17 mouse cellular contexts compared by ENCODE assay signal in the genomic region with DNA sequence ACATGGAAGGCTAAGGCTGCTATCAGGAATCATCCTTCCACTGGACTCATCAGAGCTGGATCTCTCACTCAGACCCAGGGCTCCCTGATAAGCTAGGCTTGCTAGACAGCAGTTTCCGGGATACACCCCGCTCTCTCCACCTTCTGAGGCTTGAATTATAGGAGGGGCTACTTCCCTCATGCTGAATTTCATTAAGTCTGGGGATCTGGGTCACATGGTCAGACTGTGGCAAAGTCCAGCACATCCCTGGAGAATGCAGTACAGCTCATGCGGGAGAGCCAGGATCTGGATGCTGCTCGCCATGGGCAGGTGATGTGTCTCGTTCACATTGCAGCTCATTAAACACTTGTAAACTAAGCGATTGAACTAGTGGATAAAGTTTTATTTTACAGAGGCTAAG. TPM values are rescaled to one million over a fixed set of nuclear protein-coding genes. Genes with fewer than 3 reads are reported as not detected.
DNase-seq lines count a peak whose midpoint lies in the region; ATAC-seq and TF ChIP-seq lines count a peak whose summit lies in the region.
"Had no signal": no experiment of that assay in that cellular context is flagged by ENCODE, and none has a peak within 500 bp of the region (broad histone marks: within the 10 kb centered on the region; RNA-seq: fewer than 3 reads in every experiment).

No protein-coding gene starts in this region.

- peaks cover 28% of the 10 kb centered on the region for H3K27me3 ChIP-seq in E14TG2a.4 (ENCODE audit: insufficient read depth, low read length)
- H3K27me3 ChIP-seq in stomach, embryonic 14.5 days (ENCODE audit: control insufficient read depth, insufficient read depth, low read length), result peaks cover 11% of the 10 kb centered on the region; the same call in 1 of the 2 replicates

- peaks cover 11% of the 10 kb centered on the region for H3K36me3 ChIP-seq in E14TG2a.4 (ENCODE audit: insufficient read depth, low read length)
- peaks cover 10% of the 10 kb centered on the region for H3K36me3 ChIP-seq in stomach, embryonic 14.5 days (ENCODE audit: control insufficient read depth, insufficient read depth, low read length)

- TF ChIP-seq CTCF in E14TG2a.4 (conservative IDR thresholded peaks at IDR 0.05; ENCODE audit: low read length), result no peak

- WGBS in stomach, embryonic 14.5 days, result 63% methylated on average over 6 of the region's 6 CpGs

- H3K9me3 ChIP-seq in E14TG2a.4 (ENCODE audit: low read length), result no peaks in the 10 kb centered on the region
- no peaks in the 10 kb centered on the region for H3K9me3 ChIP-seq in stomach, embryonic 14.5 days (ENCODE audit: control insufficient read depth, low read depth, low read length)
- H3K9me3 ChIP-seq: embryonic facial prominence, embryonic 13.5 days had no signal

- H3K9ac ChIP-seq in stomach, embryonic 14.5 days (replicated peaks; ENCODE audit: low read depth, low read length), result no peak overlapping the region
- H3K9ac ChIP-seq: embryonic facial prominence, embryonic 13.5 days; heart, embryonic 12.5 days had no signal

- H3K4me1 ChIP-seq in E14TG2a.4 (replicated peaks; ENCODE audit: low read depth, low read length), result peaks cover 74% of the 10 kb centered on the region
- H3K4me1 ChIP-seq in stomach, embryonic 14.5 days (ENCODE audit: control insufficient read depth, insufficient read depth, low read length), result peaks cover 5% of the 10 kb centered on the region; the same call in 1 of the 2 replicates

- intact Hi-C loops in left cerebral cortex, postnatal 10 days (cut with DNase I), result no loop called here

- H3K4me3 ChIP-seq in E14TG2a.4 (replicated peaks; ENCODE audit: low read length), result peak overlapping the region; percentile 35; the same call in 1 of the 2 replicates
- no peak overlapping the region for H3K4me3 ChIP-seq in stomach, embryonic 14.5 days (ENCODE audit: low read depth, low read length)
- H3K4me3 ChIP-seq: embryonic facial prominence, embryonic 13.5 days; heart, embryonic 12.5 days had no signal

- peak; percentile 91 for DNase-seq in R1 (ENCODE audit: low read depth, low spot score)
- peak; percentile 39 for DNase-seq in kidney, adult 9 months
- no peak for DNase-seq in neural tube, embryonic 10.5 days (ENCODE audit: extremely low spot score, low spot score)
- DNase-seq in left cerebral cortex, postnatal 10 days (ENCODE audit: extremely low spot score in 1 of 2, low spot score in 2 of 2), result no peak
- DNase-seq: cerebellum, postnatal 36 days; gastrocnemius, postnatal 36 days; layer of hippocampus, postnatal 36 days; lung, adult 2 months; thymus, adult 18-20 months had no signal

- no peak overlapping the region for H3K4me2 ChIP-seq in stomach, embryonic 14.5 days (replicated peaks; ENCODE audit: low read depth, low read length)
- H3K4me2 ChIP-seq: embryonic facial prominence, embryonic 13.5 days; heart, embryonic 12.5 days had no signal

- ATAC-seq in stomach, embryonic 14.5 days (ENCODE audit: insufficient number of reproducible peaks, insufficient read depth, low FRiP score, low read depth), result no peak
- no peak for ATAC-seq in frontal cortex, adult (ENCODE audit: low TSS enrichment)
- ATAC-seq: CD4-positive, CD25-positive, alpha-beta regulatory T cell, adult 4 months; forebrain, embryonic 16.5 days; inflammation-experienced regulatory T-cells, adult 6 months had no signal

- H3K27ac ChIP-seq in stomach, embryonic 14.5 days (ENCODE audit: low read length), result peak overlapping the region; percentile 72; the same call in 1 of the 2 replicates
- H3K27ac ChIP-seq: embryonic facial prominence, embryonic 13.5 days had no signal

RNA-seq across cellular contexts. Expression of gene Itgb4, which starts 3.5 kb away (rescaled TPM):
- 10.2 and 10.7 TPM in 2 replicates for polyA plus RNA-seq in stomach, embryonic 14.5 days (2014; fragmentation: Nextera tagmentation; extraction: Ambion mirVana)
- 1 to 10 TPM; 4.7 to 4.8 TPM for total RNA-seq in left cerebral cortex, postnatal 10 days (2021)
- polyA plus RNA-seq: CD4-positive, CD25-positive, alpha-beta regulatory T cell, adult 4 months; inflammation-experienced regulatory T-cells, adult 6 months had no signal

RNA-seq across cellular contexts. Expression of gene Recql5, which starts 37.7 kb away (rescaled TPM):
- polyA plus RNA-seq in stomach, embryonic 14.5 days (2014; fragmentation: Nextera tagmentation; extraction: Ambion mirVana), result 19.6 and 20.2 TPM in 2 replicates
- total RNA-seq in left cerebral cortex, postnatal 10 days (2021), result 10 to 100 TPM; 17.1 to 20.9 TPM

RNA-seq across cellular contexts. Expression of gene Sap30bp, which starts 37.9 kb away (rescaled TPM):
- 35.8 and 43.6 TPM in 2 replicates for polyA plus RNA-seq in stomach, embryonic 14.5 days (2014; fragmentation: Nextera tagmentation; extraction: Ambion mirVana)
- 10 to 100 TPM; 55.3 to 60.9 TPM for total RNA-seq in left cerebral cortex, postnatal 10 days (2021)

RNA-seq across cellular contexts. Expression of gene Galk1, which starts 41.5 kb away (rescaled TPM):
- 157 and 164 TPM in 2 replicates for polyA plus RNA-seq in stomach, embryonic 14.5 days (2014; fragmentation: Nextera tagmentation; extraction: Ambion mirVana)
- 10 to 100 TPM; 25.6 to 28.1 TPM for total RNA-seq in left cerebral cortex, postnatal 10 days (2021)

RNA-seq across cellular contexts. Expression of gene H3f3b, which starts 56.7 kb away (rescaled TPM):
- 1,982 and 2,067 TPM in 2 replicates for polyA plus RNA-seq in stomach, embryonic 14.5 days (2014; fragmentation: Nextera tagmentation; extraction: Ambion mirVana)
- total RNA-seq in left cerebral cortex, postnatal 10 days (2021), result 100 to 1,000 TPM; 320 to 336 TPM

Comparison
In these comparisons a context has a peak if more than half of its experiments do, and no peak if none do; other contexts are left out.
1. DNase-seq: peak in R1 (single experiment) and kidney, adult 9 months (single experiment); none in neural tube, embryonic 10.5 days (single experiment) and left cerebral cortex, postnatal 10 days (0 of 2).